Comparison of ENCODE assay signal across 11 mouse cellular contexts in genomic region chr2:172934420-172934788, GRCm38 (mm10). TPM values are rescaled to one million over a fixed set of nuclear protein-coding genes. Genes with fewer than 3 reads are reported as not detected.
A peak's percentile ranks its signal among the peaks of the same experiment; 100 is the strongest.
DNase-seq lines count a peak whose midpoint lies in the region; ATAC-seq and TF ChIP-seq lines count a peak whose summit lies in the region.
"Had no signal": no experiment of that assay in that cellular context is flagged by ENCODE, and none has a peak within 500 bp of the region (broad histone marks: within the 10 kb centered on the region; RNA-seq: fewer than 3 reads in every experiment).

No protein-coding gene starts in this region.

- peak overlapping the region; percentile 56 for H3K4me2 ChIP-seq in lung, embryonic 14.5 days
- peak overlapping the region; percentile 54 for H3K4me2 ChIP-seq in forebrain, embryonic 15.5 days (replicated peaks)
- peak overlapping the region; percentile 44 for H3K4me2 ChIP-seq in limb, embryonic 11.5 days (ENCODE audit: low read depth, severe bottlenecking)

- no peak overlapping the region for H3K9ac ChIP-seq in lung, embryonic 14.5 days
- H3K9ac ChIP-seq in forebrain, embryonic 15.5 days (replicated peaks), result peak overlapping the region; percentile 32; the same call in 1 of the 2 replicates
- H3K9ac ChIP-seq in limb, embryonic 11.5 days (ENCODE audit: low read length), result no peak overlapping the region

- H3K27ac ChIP-seq in lung, embryonic 14.5 days (ENCODE audit: low read depth), result peak overlapping the region; percentile 39; the same call in 1 of the 2 replicates
- peak overlapping the region; percentile 70 for H3K27ac ChIP-seq in forebrain, embryonic 15.5 days (replicated peaks)
- peak overlapping the region; percentile 72 for H3K27ac ChIP-seq in limb, embryonic 11.5 days (replicated peaks; ENCODE audit: low read depth, low read length)
- H3K27ac ChIP-seq in olfactory bulb, adult 2 months (ENCODE audit: insufficient read depth, low read depth, low read length), result peak overlapping the region; percentile 46; the same call in 1 of the 2 replicates
- H3K27ac ChIP-seq: macrophage had no signal

- no peaks in the 10 kb centered on the region for H3K36me3 ChIP-seq in lung, embryonic 14.5 days (ENCODE audit: insufficient read depth)
- no peaks in the 10 kb centered on the region for H3K36me3 ChIP-seq in forebrain, embryonic 15.5 days
- H3K36me3 ChIP-seq in limb, embryonic 11.5 days (ENCODE audit: control insufficient read depth, insufficient read depth, low read length), result no peaks in the 10 kb centered on the region

- H3K4me1 ChIP-seq in lung, embryonic 14.5 days (ENCODE audit: insufficient read depth), result peaks cover 26% of the 10 kb centered on the region
- H3K4me1 ChIP-seq in forebrain, embryonic 15.5 days, result peaks cover 34% of the 10 kb centered on the region
- peaks cover 76% of the 10 kb centered on the region for H3K4me1 ChIP-seq in limb, embryonic 11.5 days (ENCODE audit: control insufficient read depth, insufficient read depth, low read length)
- H3K4me1 ChIP-seq in olfactory bulb, adult 2 months (ENCODE audit: control insufficient read depth, insufficient read depth, low read length), result peaks cover 21% of the 10 kb centered on the region

- 7% methylated on average over 8 of the region's 8 CpGs for WGBS in lung, embryonic 14.5 days
- 2% methylated on average over 8 of the region's 8 CpGs for WGBS in forebrain, embryonic 15.5 days
- 3% methylated on average over 8 of the region's 8 CpGs for WGBS in limb, embryonic 11.5 days
- 14% methylated on average over 8 of the region's 8 CpGs for WGBS in olfactory bulb, adult 2 months

- H3K27me3 ChIP-seq in lung, embryonic 14.5 days (ENCODE audit: insufficient read depth, low read length), result peaks cover 23% of the 10 kb centered on the region
- H3K27me3 ChIP-seq in forebrain, embryonic 15.5 days, result peaks cover 40% of the 10 kb centered on the region
- no peaks in the 10 kb centered on the region for H3K27me3 ChIP-seq in limb, embryonic 11.5 days (ENCODE audit: control insufficient read depth, insufficient read depth, low read length)

- no peak for TF ChIP-seq POLR2A in olfactory bulb, adult 2 months (IDR thresholded peaks at IDR 0.05; ENCODE audit: insufficient read depth, low read depth, low read length)

- ATAC-seq in lung, embryonic 14.5 days (ENCODE audit: insufficient read depth), result no peak
- no peak for ATAC-seq in forebrain, embryonic 15.5 days (replicated peaks)
- no peak for ATAC-seq in limb, embryonic 11.5 days (ENCODE audit: insufficient number of reproducible peaks, low FRiP score, low TSS enrichment, low read depth)

- H3K9me3 ChIP-seq in lung, embryonic 14.5 days (ENCODE audit: low read depth, low read length), result no peaks in the 10 kb centered on the region
- no peaks in the 10 kb centered on the region for H3K9me3 ChIP-seq in forebrain, embryonic 15.5 days
- no peaks in the 10 kb centered on the region for H3K9me3 ChIP-seq in limb, embryonic 11.5 days (ENCODE audit: control insufficient read depth, low read length)

- peak overlapping the region; percentile 11; the same call in 1 of the 2 replicates for H3K4me3 ChIP-seq in lung, embryonic 14.5 days (ENCODE audit: low read depth, low read length)
- peak overlapping the region; percentile 30 for H3K4me3 ChIP-seq in forebrain, embryonic 15.5 days
- 0 out of 2 replicates have a peak overlapping the region, but pooled peaks have one; percentile 7 for H3K4me3 ChIP-seq in limb, embryonic 11.5 days (ENCODE audit: low read depth, low read length)
- H3K4me3 ChIP-seq in olfactory bulb, adult 2 months (ENCODE audit: insufficient read depth, low read depth, low read length), result no peak overlapping the region
- H3K4me3 ChIP-seq: erythroblast, embryonic 14.5 days had no signal

- TF ChIP-seq CTCF in lung, embryonic 14.5 days (IDR thresholded peaks at IDR 0.05; ENCODE audit: low read depth), result no peak
- no peak for TF ChIP-seq CTCF in olfactory bulb, adult 2 months (IDR thresholded peaks at IDR 0.05; ENCODE audit: insufficient read depth, low read depth, low read length)

- DNase-seq in lung, embryonic 14.5 days, result no peak
- no peak for DNase-seq in lung, postnatal 25 days (ENCODE audit: low spot score)
- no peak for DNase-seq in limb, embryonic 11.5 days (ENCODE audit: low spot score)
- no peak for DNase-seq in adrenal gland, adult 8-10 months
- no peak for DNase-seq in ovary, postnatal 36 days (ENCODE audit: low spot score)
- no peak for DNase-seq in gastrocnemius, postnatal 4 days (ENCODE audit: low spot score in 2 of 2)
- DNase-seq: kidney, postnatal 14 days had no signal

RNA-seq across cellular contexts. Expression of gene Bmp7, which starts 5.7 kb away (rescaled TPM):
- 9.6 and 10.7 TPM in 2 replicates for polyA plus RNA-seq in lung, embryonic 14.5 days (2014; fragmentation: Nextera tagmentation; extraction: Ambion mirVana)
- 8.4 and 9.5 TPM in 2 replicates for polyA plus RNA-seq in forebrain, embryonic 15.5 days (2015; fragmentation: Nextera tagmentation; extraction: Ambion mirVana)
- 38.1 and 40.9 TPM in 2 replicates for polyA plus RNA-seq in limb, embryonic 11.5 days (2014; fragmentation: Nextera tagmentation; extraction: Ambion mirVana)
- polyA plus RNA-seq in olfactory bulb, adult 2 months (2012; ENCODE audit: insufficient read depth, insufficient read length, low replicate concordance, missing spikeins), result not detected in 2 replicates
- 100 to 1,000 TPM in 2 of 4 experiments, 10 to 100 TPM in 2; 39.9 to 107 (median 72.1) TPM for total RNA-seq in adrenal gland, adult 8-10 months (2022)
- total RNA-seq in gastrocnemius, postnatal 4 days (2021), result 1 to 10 TPM; 3.7 to 3.8 TPM
- polyA plus RNA-seq: erythroblast, embryonic 14.5 days had no signal

RNA-seq across cellular contexts. Expression of gene Spo11, which starts 43.1 kb away (rescaled TPM):
- 0.13 and 0.15 TPM in 2 replicates for polyA plus RNA-seq in lung, embryonic 14.5 days (2014; fragmentation: Nextera tagmentation; extraction: Ambion mirVana)
- polyA plus RNA-seq in forebrain, embryonic 15.5 days (2015; fragmentation: Nextera tagmentation; extraction: Ambion mirVana), result 0.46 and 0.97 TPM in 2 replicates
- 0.95 and 1.7 TPM in 2 replicates for polyA plus RNA-seq in limb, embryonic 11.5 days (2014; fragmentation: Nextera tagmentation; extraction: Ambion mirVana)
- polyA plus RNA-seq in olfactory bulb, adult 2 months (2012; ENCODE audit: insufficient read depth, insufficient read length, low replicate concordance, missing spikeins), result not detected in 2 replicates
- total RNA-seq in adrenal gland, adult 8-10 months (2022), result not detected
- not detected for total RNA-seq in gastrocnemius, postnatal 4 days (2021)
- polyA plus RNA-seq: macrophage had no signal
